Mouse (Mus musculus) cerebellum, adult (tissue): ENCODE measurements around the gene Pgm5.

Experiments used
- ATAC-seq: cut with Nextera tagmentation; 2 replicates; pipeline ENCODE4 v1.9.2; 2017; ENCODE audit warnings: mild to moderate bottlenecking, moderate library complexity, mixed read lengths; ENCODE audit not compliant: insufficient number of reproducible peaks, low FRiP score, low TSS enrichment

Gene Pgm5

DNA sequence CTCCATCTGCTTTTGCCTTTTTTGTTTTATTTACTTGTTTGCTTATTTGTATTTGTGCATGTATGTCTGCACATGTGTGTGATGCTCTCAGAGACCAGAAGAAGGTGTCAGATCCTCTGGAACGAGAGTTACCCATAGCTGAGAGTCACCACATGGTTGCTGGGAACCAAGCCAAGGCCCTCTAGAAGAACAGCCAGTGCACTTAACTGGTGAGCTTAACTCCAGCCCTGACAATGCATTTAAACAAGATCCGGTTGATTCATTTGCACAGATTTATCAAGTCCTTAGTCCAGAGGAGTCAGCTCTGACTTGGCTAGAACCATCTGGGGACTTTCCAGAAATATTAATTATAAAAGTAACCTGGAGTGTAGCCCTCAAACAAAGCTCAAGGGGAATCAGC lies 12.2 kb upstream of the Pgm5 start:
- no peak for ATAC-seq

DNA sequence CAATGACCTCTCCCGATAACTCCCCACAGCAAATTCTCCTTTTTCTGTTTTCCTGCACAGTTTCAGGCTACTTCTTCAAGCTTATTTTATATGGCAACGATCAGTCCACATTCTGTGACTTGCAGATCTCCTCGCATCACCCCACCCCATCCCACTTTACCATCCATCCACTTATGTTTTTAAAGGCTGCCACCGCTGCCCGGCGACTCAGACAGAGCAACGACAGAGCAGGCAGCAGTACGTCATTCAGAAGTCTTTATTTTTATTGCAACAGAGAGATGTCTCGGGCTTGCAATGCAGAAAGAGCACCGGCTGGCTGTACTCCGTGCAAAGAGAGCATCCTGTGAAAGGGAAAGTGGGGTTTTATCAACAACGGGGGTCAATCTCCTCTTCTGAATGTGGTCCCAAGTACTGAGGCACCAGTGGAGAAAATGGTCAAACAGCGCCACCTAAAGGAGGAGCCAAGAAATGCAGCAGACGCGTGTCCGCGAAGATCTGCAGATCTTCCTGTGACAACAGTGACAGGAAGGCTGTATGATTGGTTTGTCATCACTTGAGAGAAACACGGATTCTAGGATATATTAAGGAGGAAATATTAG lies 9.5 kb upstream of the Pgm5 start:
- ATAC-seq, result no peak

DNA sequence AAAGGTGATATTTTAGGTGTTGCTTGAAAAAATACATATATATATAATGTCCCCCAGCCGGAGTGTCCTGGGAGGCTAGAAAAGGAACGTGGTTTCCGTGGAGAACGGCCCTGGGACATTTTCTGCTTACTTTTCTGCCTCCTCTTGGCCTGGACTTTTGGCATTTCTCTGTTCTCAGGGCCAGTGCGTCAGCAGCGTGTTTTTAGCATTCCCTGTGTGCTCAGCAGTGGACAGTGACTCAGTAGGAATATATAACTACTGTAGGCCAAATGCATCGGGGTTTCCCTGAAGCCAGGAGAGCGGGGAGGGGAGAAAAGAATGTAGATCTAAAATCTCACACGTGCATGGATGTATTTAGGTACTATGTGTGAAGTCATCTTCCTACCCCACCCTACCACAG lies 3.8 kb upstream of the Pgm5 start:
- no peak for ATAC-seq

DNA sequence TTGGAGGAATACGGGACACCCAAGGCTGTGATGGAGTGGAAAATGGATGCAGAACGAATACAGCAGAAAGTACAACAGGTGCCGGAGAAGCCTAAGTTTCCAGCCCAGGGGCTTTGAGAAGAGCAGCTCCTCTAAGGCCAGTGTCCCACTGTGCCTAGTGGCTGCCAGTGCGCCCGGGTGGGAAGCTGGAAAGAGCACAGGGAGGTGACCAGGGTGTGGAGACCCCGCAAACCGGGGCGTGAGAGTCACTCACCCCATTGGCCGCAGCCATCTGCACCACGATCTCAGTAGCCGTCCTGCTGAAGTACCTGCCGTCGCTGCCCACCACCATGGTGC lies 411 bp downstream of the Pgm5 start:
- ATAC-seq, result no peak

DNA sequence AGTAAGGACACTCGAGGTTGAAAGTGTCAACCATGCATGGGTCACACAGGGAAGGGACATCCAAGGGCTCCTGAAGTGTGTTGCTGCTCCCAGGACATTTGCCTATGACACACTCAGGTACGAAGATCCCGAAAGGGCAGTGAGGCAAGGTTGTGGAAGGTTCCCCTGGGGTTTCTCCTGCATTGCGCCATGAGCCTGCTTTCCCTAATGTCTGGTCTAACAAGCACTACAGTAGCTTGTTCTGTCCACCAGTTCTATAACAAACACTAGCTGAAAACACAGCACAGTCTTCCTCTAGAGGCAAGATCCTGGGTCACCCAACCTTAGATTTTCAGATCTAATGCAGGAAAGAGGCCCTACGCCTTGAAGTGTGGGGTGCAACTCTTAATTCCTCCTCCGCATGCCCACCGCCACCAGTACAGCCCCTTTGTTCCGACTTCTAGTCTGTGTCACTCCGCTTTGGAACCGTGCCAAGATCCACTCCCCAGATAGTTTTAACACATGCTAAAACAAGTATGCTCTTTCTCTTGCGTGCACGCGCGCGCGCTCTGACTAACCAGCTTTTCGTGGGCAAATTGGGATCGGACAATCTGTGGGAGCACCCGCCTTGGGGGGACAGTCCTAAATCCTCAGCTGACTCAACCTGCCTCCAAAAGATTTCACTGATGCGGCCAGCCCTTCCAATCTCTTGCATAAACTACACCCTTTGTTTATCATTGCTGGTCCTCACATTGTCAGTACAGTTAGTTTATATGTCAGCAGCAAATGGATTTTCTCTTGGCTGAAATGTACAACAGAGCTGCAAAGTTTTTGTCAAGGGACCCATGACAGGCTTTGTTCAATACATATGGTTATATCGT lies 10.0 kb downstream of the Pgm5 start:
- no peak for ATAC-seq

GRCm38 (mm10) chr19:24848844-24849243 lies 12.8 kb downstream of the Pgm5 start:
- no peak for ATAC-seq

- no peak for ATAC-seq
Measured at GRCm38 (mm10) chr19:24848345-24848744, 13.3 kb downstream of the Pgm5 start.

- no peak for ATAC-seq
Measured at GRCm38 (mm10) chr19:24845007-24845546, 16.6 kb downstream of the Pgm5 start.

DNA sequence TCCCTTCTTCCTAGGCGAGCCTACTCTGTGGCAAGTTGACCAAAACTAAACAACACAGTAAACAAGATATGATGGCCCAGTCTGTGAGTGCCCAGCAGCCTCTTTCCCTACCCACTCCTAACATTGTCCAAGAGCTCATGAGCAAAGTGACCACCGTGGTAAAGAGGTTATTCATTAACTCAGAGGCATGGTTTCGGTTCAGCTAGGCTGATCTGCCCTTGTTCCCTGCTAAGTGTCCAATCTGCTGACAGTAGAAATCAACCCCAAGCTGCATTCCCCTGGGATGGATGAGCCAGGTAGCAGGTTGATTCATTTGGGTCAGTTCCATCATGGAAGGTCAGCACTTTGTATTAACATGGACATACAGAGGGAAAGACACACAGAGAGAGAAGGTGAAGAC lies 19.6 kb downstream of the Pgm5 start:
- ATAC-seq, result no peak

DNA sequence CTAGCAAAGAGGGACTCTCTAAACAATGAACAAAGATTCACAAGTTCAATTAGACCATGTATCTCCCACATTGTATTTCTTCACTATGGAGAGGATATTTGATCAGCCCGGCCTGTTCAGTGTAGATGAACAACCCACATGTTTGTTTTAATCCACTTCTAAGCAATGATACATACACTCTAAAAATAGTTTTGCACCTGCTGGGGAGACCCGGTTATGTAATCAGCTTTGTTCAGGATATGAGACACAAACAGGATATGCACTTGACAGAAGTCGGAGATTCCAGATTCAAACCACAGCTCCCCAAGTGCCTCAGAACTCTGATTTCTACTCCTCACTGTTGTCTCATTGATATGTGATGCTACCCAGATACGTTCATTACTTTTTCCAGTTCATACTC lies 37.1 kb downstream of the Pgm5 start:
- ATAC-seq, result no peak

DNA sequence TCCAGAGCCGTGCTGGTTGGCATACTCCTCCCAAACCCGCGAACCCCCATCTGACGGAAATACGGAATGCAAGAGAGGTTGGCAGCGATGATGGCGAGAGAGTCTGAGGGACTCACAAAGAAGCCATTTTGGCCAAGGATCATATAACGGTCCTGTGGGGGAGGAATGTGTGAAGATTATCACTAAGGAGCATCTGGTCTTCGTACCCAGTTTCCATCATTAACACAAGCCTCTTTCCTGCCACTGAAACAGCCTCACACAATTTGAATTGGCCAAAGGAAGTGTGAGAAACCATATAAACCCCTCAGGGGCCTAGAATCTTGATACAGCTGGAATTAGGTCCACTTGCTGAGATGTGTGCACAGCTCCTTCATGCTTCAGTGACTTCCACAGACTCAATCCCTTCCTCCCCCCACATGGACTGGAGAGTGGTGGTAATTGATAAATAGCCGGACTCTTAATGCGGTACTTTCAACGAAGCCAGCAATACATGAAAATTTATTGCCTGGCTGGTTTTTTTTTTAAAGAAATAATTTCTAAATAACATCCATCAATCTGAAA lies 45.9 kb downstream of the Pgm5 start:
- no peak for ATAC-seq

GRCm38 (mm10) chr19:24812861-24813293 lies 48.8 kb downstream of the Pgm5 start:
- ATAC-seq, result no peak

DNA sequence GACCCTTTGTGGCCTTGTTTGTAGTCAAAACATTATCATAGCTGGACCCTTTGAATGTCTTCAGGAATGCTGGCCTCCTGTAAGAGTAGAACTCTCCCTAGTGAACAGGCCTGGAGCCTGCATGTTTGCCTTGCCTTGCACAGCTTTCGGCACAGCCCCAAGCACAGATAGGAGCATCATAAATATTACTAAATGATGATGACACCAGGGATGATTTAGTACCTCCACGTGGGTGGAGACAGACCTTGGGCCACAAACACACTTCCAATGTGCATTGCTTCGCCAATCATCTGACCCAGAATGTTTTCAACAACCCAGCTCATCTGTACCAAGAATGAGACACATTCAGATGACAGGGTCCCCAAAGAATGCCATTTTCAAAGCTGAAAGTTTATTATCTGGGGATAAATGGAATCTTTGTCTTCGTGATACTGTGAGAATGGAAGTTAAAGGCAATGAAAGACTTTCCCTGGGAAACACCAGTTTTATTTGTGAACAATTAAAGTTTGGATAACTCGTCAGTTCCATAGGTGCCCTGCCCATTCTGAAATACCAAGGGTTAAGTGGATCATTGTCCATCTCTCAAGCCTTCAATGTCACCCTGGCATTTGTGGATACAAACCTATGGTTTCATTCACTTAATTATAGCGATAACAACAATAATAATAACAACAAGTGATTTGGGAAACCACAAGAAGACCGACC lies 49.4 kb downstream of the Pgm5 start:
- ATAC-seq, result no peak

GRCm38 (mm10) chr19:24811451-24811850 lies 50.2 kb downstream of the Pgm5 start:
- ATAC-seq, result no peak

DNA sequence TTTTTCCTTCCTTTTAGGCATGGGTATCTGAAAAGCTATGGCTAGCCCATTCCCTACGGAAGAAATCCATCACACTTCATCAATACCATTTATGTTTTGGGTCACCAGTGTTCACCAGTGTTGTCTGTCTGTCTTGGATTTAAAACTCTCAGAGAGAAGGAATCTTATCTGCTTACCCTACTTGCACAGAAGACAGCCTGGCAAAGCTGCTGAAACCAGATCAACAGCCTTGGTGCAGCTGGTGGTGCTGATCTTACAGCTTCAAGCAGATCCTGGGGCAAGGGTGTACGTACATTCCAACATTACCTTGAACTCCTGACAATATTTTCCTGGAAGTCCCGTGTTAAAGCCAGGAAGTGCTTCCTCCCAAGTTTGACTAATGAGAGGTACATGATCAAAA lies 55.6 kb downstream of the Pgm5 start:
- ATAC-seq, result no peak

GRCm38 (mm10) chr19:24797606-24798005 lies 64.0 kb downstream of the Pgm5 start:
- ATAC-seq, result no peak

GRCm38 (mm10) chr19:24794350-24794749 lies 67.3 kb downstream of the Pgm5 start:
- no peak for ATAC-seq

GRCm38 (mm10) chr19:24793545-24794139 lies 68.0 kb downstream of the Pgm5 start:
- ATAC-seq, result no peak

DNA sequence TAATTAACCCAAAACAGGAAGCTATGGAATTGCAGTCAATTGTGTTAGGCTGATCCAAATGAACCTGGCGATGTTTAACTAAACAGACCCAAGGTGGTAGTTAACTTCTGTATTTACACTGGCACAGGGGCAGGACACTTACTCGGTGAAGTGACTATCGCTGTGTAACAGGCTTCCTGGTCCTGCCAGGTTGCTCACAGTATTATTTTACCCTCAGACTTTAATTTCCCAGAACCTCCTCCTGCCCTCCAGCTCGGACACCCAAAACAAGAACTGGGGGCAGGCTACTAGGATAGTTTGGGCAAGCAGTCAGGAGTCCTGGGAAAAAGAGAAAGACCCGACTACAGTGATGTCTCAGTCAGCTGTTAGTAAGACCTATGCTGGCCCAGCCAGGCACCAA lies 68.8 kb downstream of the Pgm5 start:
- ATAC-seq, result no peak

GRCm38 (mm10) chr19:24785898-24786297 lies 75.8 kb downstream of the Pgm5 start:
- ATAC-seq, result no peak
